Mouse (Mus musculus) layer of hippocampus, adult 18-20 months (tissue): ENCODE measurements around the gene Odf4. TPM values are rescaled to one million over a fixed set of nuclear protein-coding genes. Genes with fewer than 3 reads are reported as not detected.

ENCODE experiments used
- total RNA-seq, 2 experiments: library from RNA; stranded (reverse); gene quantifications; 2 replicates each; pipeline ENCODE4 v1.2.3; 2021

Gene Odf4
- total RNA-seq, 2 experiments from 2014 or later = not detected

Other genes with a start within 250 kb of the Odf4 start
- 100 to 1,000 TPM; 140 to 146 TPM for gene Myh10, start 235.5 kb downstream of the Odf4 start, total RNA-seq
- 10 to 100 TPM; 95.9 to 98.2 TPM for gene Ndel1, start 55.2 kb downstream of the Odf4 start, total RNA-seq
- not detected for gene Rnf222, start 38.5 kb downstream of the Odf4 start, total RNA-seq
- gene Rpl26, start 25.5 kb downstream of the Odf4 start, total RNA-seq = 100 to 1,000 TPM; 802 to 835 TPM
- 1 to 10 TPM; 9.3 to 9.6 TPM for gene Arhgef15, start 30.4 kb upstream of the Odf4 start, total RNA-seq
- 1 to 10 TPM; 4.2 to 5.3 TPM for gene Slc25a35, start 41.0 kb upstream of the Odf4 start, total RNA-seq
- gene Rangrf, start 48.1 kb upstream of the Odf4 start, total RNA-seq = 10 to 100 TPM; 16.9 to 19.4 TPM
- gene Pfas, start 81.4 kb upstream of the Odf4 start, total RNA-seq = 10 to 100 TPM; 22.1 to 23.4 TPM
- gene Ctc1, start 88.8 kb upstream of the Odf4 start, total RNA-seq = 10 to 100 TPM; 34.3 to 39.2 TPM
- not detected for gene Aurkb, start 118.6 kb upstream of the Odf4 start, total RNA-seq
- gene Borcs6, start 132.6 kb upstream of the Odf4 start, total RNA-seq = 10 to 100 TPM; 32.9 to 36.4 TPM
- 10 to 100 TPM; 15.2 to 21.0 TPM for gene Tmem107, start 143.7 kb upstream of the Odf4 start, total RNA-seq
- 1,000 to 10,000 TPM in 1 of 2 experiments, 100 to 1,000 TPM in 1; 995 to 1,010 TPM for gene Vamp2, start 161.4 kb upstream of the Odf4 start, total RNA-seq
- gene Per1, start 168.1 kb upstream of the Odf4 start, total RNA-seq = 100 to 1,000 TPM in 1 of 2 experiments, 10 to 100 TPM in 1; 92.9 to 115 TPM
- 1 to 10 TPM; 1.1 to 1.6 TPM for gene Hes7, start 193.3 kb upstream of the Odf4 start, total RNA-seq
- gene 9130213A22Rik, start 195.5 kb upstream of the Odf4 start, total RNA-seq = 1 to 10 TPM; 1.3 to 1.6 TPM
- 1 to 10 TPM; 8.6 to 9.1 TPM for gene Aloxe3, start 198.8 kb upstream of the Odf4 start, total RNA-seq
- gene Alox12b, start 229.9 kb upstream of the Odf4 start, total RNA-seq = 10 to 100 TPM; 10.7 to 18.4 TPM